ENCODE assay signal across 32 mouse cellular contexts in the genomic region with DNA sequence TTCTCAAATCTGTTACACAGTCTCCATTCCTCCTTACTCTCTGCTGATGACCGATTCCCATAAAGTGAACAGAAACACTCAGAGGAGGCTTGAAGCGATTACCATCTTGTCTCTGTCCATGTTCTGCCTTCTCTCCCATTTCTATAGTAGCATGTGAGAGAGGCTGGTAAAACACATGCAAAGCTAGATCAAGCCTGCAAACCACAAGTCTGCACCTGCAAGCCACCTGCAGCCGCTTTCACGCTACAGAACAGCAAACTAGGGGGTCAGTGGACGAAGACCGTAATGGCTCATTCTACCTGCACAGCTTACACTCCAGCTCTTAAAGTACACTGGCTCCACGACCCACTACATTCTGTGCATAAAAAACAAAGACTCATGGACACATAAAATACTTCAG. TPM values are rescaled to one million over a fixed set of nuclear protein-coding genes. Genes with fewer than 3 reads are reported as not detected.
DNase-seq lines count a peak whose midpoint lies in the region; ATAC-seq lines count a peak whose summit lies in the region.
"Had no signal": no experiment of that assay in that cellular context is flagged by ENCODE, and none has a peak within 500 bp of the region (broad histone marks: within the 10 kb centered on the region; RNA-seq: fewer than 3 reads in every experiment).

No protein-coding gene starts in this region.

- DNase-seq in heart, adult 8-10 months (ENCODE audit: low spot score) = no peak
- peak; percentile 87 for DNase-seq in A20 (ENCODE audit: low read depth, low spot score)
- peak; percentile 65 for DNase-seq in splenic B cell, adult 2 months (ENCODE audit: low read depth, low spot score)
- peak; percentile 80 for DNase-seq in thymus, postnatal 14 days
- DNase-seq in layer of hippocampus, postnatal 10 days (ENCODE audit: low spot score in 2 of 2) = no peak
- no peak for DNase-seq in lung, postnatal 10 days
- DNase-seq: adrenal gland, adult 8-10 months; cerebellum, adult 2 months; cerebellum, postnatal 14 days; gastrocnemius, adult 2 months; heart, postnatal 4 days; kidney, adult 9 months; kidney, postnatal 10 days; lung, embryonic 14.5 days; midbrain, embryonic 14.5 days; right cerebral cortex, adult 18-20 months; right cerebral cortex, postnatal 4 days had no signal

- no peak overlapping the region for H3K4me2 ChIP-seq in heart, embryonic 16.5 days (ENCODE audit: low read depth, low read length)
- H3K4me2 ChIP-seq: heart, embryonic 15.5 days; hindbrain, embryonic 13.5 days; limb, embryonic 15.5 days; lung, embryonic 14.5 days; neural tube, embryonic 15.5 days had no signal

- H3K27me3 ChIP-seq in heart, embryonic 16.5 days (ENCODE audit: control insufficient read depth, insufficient read depth, low read length) = no peaks in the 10 kb centered on the region
- no peaks in the 10 kb centered on the region for H3K27me3 ChIP-seq in splenic B cell, adult 2 months (ENCODE audit: control insufficient read depth, insufficient read depth, low read length, poor library complexity, severe bottlenecking)
- H3K27me3 ChIP-seq: heart, embryonic 15.5 days; hindbrain, embryonic 13.5 days; limb, embryonic 15.5 days; neural tube, embryonic 15.5 days had no signal

- H3K9ac ChIP-seq in heart, embryonic 16.5 days (ENCODE audit: low read length) = no peak overlapping the region
- H3K9ac ChIP-seq: heart, embryonic 15.5 days; hindbrain, embryonic 13.5 days; limb, embryonic 15.5 days; liver, embryonic 14.5 days; lung, embryonic 14.5 days; neural tube, embryonic 15.5 days had no signal

- peak overlapping the region; percentile 22; the same call in 1 of the 2 replicates for H3K27ac ChIP-seq in heart, embryonic 16.5 days (ENCODE audit: low read length)
- H3K27ac ChIP-seq: gastrocnemius, adult 2 months; heart, embryonic 10.5 days; heart, embryonic 15.5 days; hindbrain, embryonic 13.5 days; limb, embryonic 10.5 days; limb, embryonic 15.5 days; liver, embryonic 14.5 days; neural tube, embryonic 15.5 days; stomach, postnatal 0 days had no signal

- ATAC-seq in heart, embryonic 16.5 days (replicated peaks; ENCODE audit: extremely low read depth, insufficient read depth, low FRiP score) = no peak
- no peak for ATAC-seq in megakaryocyte progenitor cell, adult 5-6 weeks (replicated peaks; ENCODE audit: poor library complexity)
- ATAC-seq: activated CD4-positive, CD25-positive, alpha-beta regulatory T cell, adult 4 months; CD4-positive, CD25-positive, alpha-beta regulatory T cell, adult 4 months; forebrain, embryonic 16.5 days; intestine, embryonic 16.5 days had no signal

- no peak overlapping the region for H3K4me3 ChIP-seq in heart, embryonic 16.5 days (ENCODE audit: low read length)
- H3K4me3 ChIP-seq: erythroblast, embryonic 14.5 days; gastrocnemius, adult 2 months; heart, embryonic 10.5 days; heart, embryonic 15.5 days; hindbrain, embryonic 13.5 days; limb, embryonic 10.5 days; limb, embryonic 15.5 days; neural tube, embryonic 15.5 days had no signal

- H3K9me3 ChIP-seq in heart, embryonic 16.5 days (replicated peaks; ENCODE audit: control insufficient read depth, low read length) = no peaks in the 10 kb centered on the region
- H3K9me3 ChIP-seq: heart, embryonic 10.5 days; heart, embryonic 15.5 days; hindbrain, embryonic 13.5 days; limb, embryonic 10.5 days; limb, embryonic 15.5 days; neural tube, embryonic 15.5 days had no signal

- peaks cover 27% of the 10 kb centered on the region for H3K4me1 ChIP-seq in heart, embryonic 16.5 days (ENCODE audit: control insufficient read depth, insufficient read depth, low read length)

- 89% methylated on average over 7 of the region's 7 CpGs for WGBS in heart, embryonic 16.5 days

- H3K36me3 ChIP-seq in heart, embryonic 16.5 days (ENCODE audit: control insufficient read depth, insufficient read depth) = no peaks in the 10 kb centered on the region
- H3K36me3 ChIP-seq in splenic B cell, adult 2 months (ENCODE audit: control insufficient read depth, insufficient read depth, low read length, poor library complexity, severe bottlenecking) = peaks cover 5% of the 10 kb centered on the region
- H3K36me3 ChIP-seq: heart, embryonic 10.5 days; heart, embryonic 15.5 days; hindbrain, embryonic 13.5 days; limb, embryonic 15.5 days; neural tube, embryonic 15.5 days had no signal

RNA-seq across cellular contexts. Expression of a gene that starts 5.7 kb away (rescaled TPM):
- polyA plus RNA-seq in heart, embryonic 16.5 days (2015; fragmentation: Nextera tagmentation; extraction: Ambion mirVana) = 58.2 and 58.4 TPM in 2 replicates
- 10 to 100 TPM in 1 of 4 experiments, 1 to 10 TPM in 3; 6.4 to 11.8 (median 8.7) TPM for total RNA-seq in heart, adult 8-10 months (2022)
- 100 to 1,000 TPM in 1 of 2 experiments, 10 to 100 TPM in 1; 93.3 to 101 TPM for total RNA-seq in layer of hippocampus, postnatal 10 days (2021)
- total RNA-seq in megakaryocyte progenitor cell, adult 5-6 weeks (2015) = 12.8 and 19.5 TPM in 2 replicates
- total RNA-seq in megakaryocyte progenitor cell, adult 5-6 weeks (2017) = 32.5 and 34.0 TPM in 2 replicates

Comparison
In these comparisons a context has a peak if more than half of its experiments do, and no peak if none do; other contexts are left out.
1. DNase-seq: peak in A20 (single experiment), splenic B cell, adult 2 months (single experiment) and thymus, postnatal 14 days (single experiment); none in heart, adult 8-10 months (single experiment), layer of hippocampus, postnatal 10 days (0 of 2) and lung, postnatal 10 days (single experiment).